Mouse (Mus musculus) bone marrow, adult 2 months (tissue): ENCODE measurements around the gene Nr2e1.

Experiments used
- CTCF ChIP-seq: fragments of 200-500 bp; IDR thresholded peaks from 2 replicates; pipeline ENCODE4 v1.5.1; 2011; ENCODE audit warnings: low read length, control low read depth; ENCODE audit not compliant: control insufficient read depth, insufficient read depth
- POLR2A ChIP-seq: fragments of 200-500 bp; IDR thresholded peaks from 2 replicates; pipeline ENCODE4 v1.6.1; 2011; ENCODE audit warnings: low read depth, mild to moderate bottlenecking, control low read depth, low read length, borderline replicate concordance; ENCODE audit not compliant: control insufficient read depth

GRCm38 (mm10) chr10:42630596-42631355, 47.3 kb upstream of the Nr2e1 start:
- TF ChIP-seq POLR2A, result no peak
- TF ChIP-seq CTCF, result no peak
